Mouse (Mus musculus): ENCODE data around the gene Spats2l. TPM values are rescaled to one million over a fixed set of nuclear protein-coding genes. Genes with fewer than 3 reads are reported as not detected.

Spats2l gene
- polyA plus RNA-seq, 2 experiments, result 2.8 to 7.6 TPM

- no peaks in the 10 kb centered on the region for H3K9me3 ChIP-seq (ENCODE audit: control insufficient read depth, low read length)
- no peaks in the 10 kb centered on the region; a peak in 1 of 4 replicates for H3K4me1 ChIP-seq (replicated peaks; ENCODE audit: control insufficient read depth in 2 of 2, insufficient read depth in 2 of 2, low read length in 1 of 2)
- no peaks in the 10 kb centered on the region for H3K27me3 ChIP-seq (ENCODE audit: control insufficient read depth, insufficient read depth, low read length)
- H3K4me2 ChIP-seq (ENCODE audit: low read depth), result no peak overlapping the region
- WGBS (ENCODE audit: insufficient replicate concordance), result 65% methylated on average over 7 of the region's 7 CpGs
- no peak overlapping the region for H3K4me3 ChIP-seq (ENCODE audit: insufficient read depth in 1 of 2, low read depth in 2 of 2, low read length in 2 of 2)
- ATAC-seq (ENCODE audit: insufficient read depth), result no peak
- no peaks in the 10 kb centered on the region for H3K36me3 ChIP-seq (replicated peaks; ENCODE audit: control insufficient read depth, insufficient read depth, low read depth)
- DNase-seq (ENCODE audit: low read depth in 3 of 3, low spot score in 3 of 3), result no peak
- no peak overlapping the region for H3K27ac ChIP-seq
- H3K9ac ChIP-seq (replicated peaks), result no peak overlapping the region
- TF ChIP-seq EP300 (IDR thresholded peaks at IDR 0.05; ENCODE audit: low read depth) (no peak), CTCF (IDR thresholded peaks at IDR 0.05; ENCODE audit: low read depth) (no peak)
These were observed 101.5 kb downstream of the Spats2l start for GRCm38 (mm10) chr1:57875512-57875911.

- H3K27ac ChIP-seq, result no peak overlapping the region
- TF ChIP-seq CTCF (IDR thresholded peaks at IDR 0.05; ENCODE audit: low read depth), result no peak
- TF ChIP-seq EP300 (IDR thresholded peaks at IDR 0.05; ENCODE audit: low read depth), result no peak
- ATAC-seq (ENCODE audit: insufficient read depth), result no peak
- no peak overlapping the region for H3K4me2 ChIP-seq (ENCODE audit: low read depth)
- 62% methylated on average over 6 of the region's 6 CpGs for WGBS (ENCODE audit: insufficient replicate concordance)
- H3K9me3 ChIP-seq (ENCODE audit: control insufficient read depth, low read length), result no peaks in the 10 kb centered on the region
- H3K9ac ChIP-seq (replicated peaks), result no peak overlapping the region
- H3K4me1 ChIP-seq (replicated peaks; ENCODE audit: control insufficient read depth in 2 of 2, insufficient read depth in 2 of 2, low read length in 1 of 2), result no peaks in the 10 kb centered on the region; a peak in 1 of 4 replicates
- no peak for DNase-seq (ENCODE audit: low read depth in 3 of 3, low spot score in 3 of 3)
- no peaks in the 10 kb centered on the region for H3K36me3 ChIP-seq (replicated peaks; ENCODE audit: control insufficient read depth, insufficient read depth, low read depth)
- H3K4me3 ChIP-seq (ENCODE audit: insufficient read depth in 1 of 2, low read depth in 2 of 2, low read length in 2 of 2), result no peak overlapping the region
- no peaks in the 10 kb centered on the region for H3K27me3 ChIP-seq (ENCODE audit: control insufficient read depth, insufficient read depth, low read length)
These were observed 105.0 kb downstream of the Spats2l start for GRCm38 (mm10) chr1:57878957-57879356.

- Histone ChIP-seq H3K9ac (replicated peaks) (no peak overlapping the region), H3K4me1 (replicated peaks; ENCODE audit: control insufficient read depth in 2 of 2, insufficient read depth in 2 of 2, low read length in 1 of 2) (no peaks in the 10 kb centered on the region), H3K9me3 (ENCODE audit: control insufficient read depth, low read length) (no peaks in the 10 kb centered on the region), H3K27me3 (ENCODE audit: control insufficient read depth, insufficient read depth, low read length) (no peaks in the 10 kb centered on the region), H3K27ac (no peak overlapping the region), H3K4me2 (ENCODE audit: low read depth) (no peak overlapping the region), H3K4me3 (ENCODE audit: insufficient read depth in 1 of 2, low read depth in 2 of 2, low read length in 2 of 2) (no peak overlapping the region), H3K36me3 (replicated peaks; ENCODE audit: control insufficient read depth, insufficient read depth, low read depth) (no peaks in the 10 kb centered on the region)
- ATAC-seq (ENCODE audit: insufficient read depth) (no peak), DNase-seq (ENCODE audit: low read depth in 3 of 3, low spot score in 3 of 3) (no peak)
- TF ChIP-seq CTCF (IDR thresholded peaks at IDR 0.05; ENCODE audit: low read depth), result no peak
- TF ChIP-seq EP300 (IDR thresholded peaks at IDR 0.05; ENCODE audit: low read depth), result no peak
- 39% methylated on average over 2 of the region's 2 CpGs for WGBS (ENCODE audit: insufficient replicate concordance)
These were observed 110.9 kb downstream of the Spats2l start for GRCm38 (mm10) chr1:57884867-57885266.

GRCm38 (mm10) chr1:57889803-57890202, 115.8 kb downstream of the Spats2l start:
- Histone ChIP-seq H3K9ac (replicated peaks) (no peak overlapping the region), H3K4me2 (ENCODE audit: low read depth) (no peak overlapping the region), H3K4me3 (ENCODE audit: insufficient read depth in 1 of 2, low read depth in 2 of 2, low read length in 2 of 2) (no peak overlapping the region), H3K27ac (no peak overlapping the region), H3K36me3 (replicated peaks; ENCODE audit: control insufficient read depth, insufficient read depth, low read depth) (no peaks in the 10 kb centered on the region), H3K9me3 (ENCODE audit: control insufficient read depth, low read length) (no peaks in the 10 kb centered on the region), H3K27me3 (ENCODE audit: control insufficient read depth, insufficient read depth, low read length) (no peaks in the 10 kb centered on the region), H3K4me1 (replicated peaks; ENCODE audit: control insufficient read depth in 2 of 2, insufficient read depth in 2 of 2, low read length in 1 of 2) (no peaks in the 10 kb centered on the region)
- ATAC-seq (ENCODE audit: insufficient read depth) (no peak), DNase-seq (ENCODE audit: low read depth in 3 of 3, low spot score in 3 of 3) (no peak)
- WGBS (ENCODE audit: insufficient replicate concordance), result 31% methylated on average over 5 of the region's 5 CpGs
- no peak for TF ChIP-seq CTCF (IDR thresholded peaks at IDR 0.05; ENCODE audit: low read depth)
- TF ChIP-seq EP300 (IDR thresholded peaks at IDR 0.05; ENCODE audit: low read depth), result no peak

GRCm38 (mm10) chr1:57890259-57890902, 116.4 kb downstream of the Spats2l start:
- Histone ChIP-seq H3K4me2 (ENCODE audit: low read depth) (no peak overlapping the region), H3K9me3 (ENCODE audit: control insufficient read depth, low read length) (no peaks in the 10 kb centered on the region), H3K4me1 (replicated peaks; ENCODE audit: control insufficient read depth in 2 of 2, insufficient read depth in 2 of 2, low read length in 1 of 2) (no peaks in the 10 kb centered on the region), H3K4me3 (ENCODE audit: insufficient read depth in 1 of 2, low read depth in 2 of 2, low read length in 2 of 2) (no peak overlapping the region), H3K27ac (no peak overlapping the region), H3K36me3 (replicated peaks; ENCODE audit: control insufficient read depth, insufficient read depth, low read depth) (no peaks in the 10 kb centered on the region), H3K9ac (replicated peaks) (no peak overlapping the region), H3K27me3 (ENCODE audit: control insufficient read depth, insufficient read depth, low read length) (no peaks in the 10 kb centered on the region)
- WGBS (ENCODE audit: insufficient replicate concordance), result 36% methylated on average over 5 of the region's 5 CpGs
- TF ChIP-seq CTCF (IDR thresholded peaks at IDR 0.05; ENCODE audit: low read depth), result no peak
- TF ChIP-seq EP300 (IDR thresholded peaks at IDR 0.05; ENCODE audit: low read depth), result no peak
- no peak for ATAC-seq (ENCODE audit: insufficient read depth)
- no peak for DNase-seq (ENCODE audit: low read depth in 3 of 3, low spot score in 3 of 3)

Measured in liver, embryonic 14.5 days (tissue).